Mouse (Mus musculus) midbrain, embryonic 15.5 days (tissue): ENCODE measurements around the gene Agap2. TPM values are rescaled to one million over a fixed set of nuclear protein-coding genes. Genes with fewer than 3 reads are reported as not detected.

Experiments
- ATAC-seq: fragments of 200-750 bp; cut with Nextera tagmentation; replicated peaks from 2 replicates; pipeline ENCODE4 v1.8.0; 2017; ENCODE audit warnings: moderate TSS enrichment
- H3K27ac ChIP-seq: fragments of 300-500 bp; sonication (generic); 2 replicates; pipeline ENCODE4 v1.5.1; 2015; ENCODE audit warnings: mild to moderate bottlenecking, inconsistent platforms
- H3K27me3 ChIP-seq: fragments of 300-500 bp; sonication (generic); replicated peaks from 2 replicates; pipeline ENCODE4 v1.6.1; 2015; ENCODE audit warnings: inconsistent platforms
- H3K36me3 ChIP-seq: fragments of 300-500 bp; sonication (generic); replicated peaks from 2 replicates; pipeline ENCODE4 v1.6.1; 2015; ENCODE audit warnings: inconsistent platforms
- H3K4me1 ChIP-seq: fragments of 300-500 bp; sonication (generic); 2 replicates; pipeline ENCODE4 v1.6.1; 2015; ENCODE audit warnings: inconsistent platforms
- H3K4me2 ChIP-seq: fragments of 300-500 bp; sonication (generic); 2 replicates; pipeline ENCODE4 v1.6.1; 2015; ENCODE audit warnings: inconsistent platforms, mild to moderate bottlenecking, moderate library complexity
- H3K4me3 ChIP-seq: fragments of 300-500 bp; sonication (generic); 2 replicates; pipeline ENCODE4 v1.5.1; 2015; ENCODE audit warnings: mild to moderate bottlenecking, inconsistent platforms
- H3K9ac ChIP-seq: fragments of 300-500 bp; sonication (generic); 2 replicates; pipeline ENCODE4 v1.6.1; 2015; ENCODE audit warnings: mild to moderate bottlenecking, inconsistent platforms
- H3K9me3 ChIP-seq: fragments of 300-500 bp; sonication (generic); 2 replicates; pipeline ENCODE4 v1.6.1; 2016; ENCODE audit warnings: inconsistent platforms
- WGBS: fragments of 180-500 bp; shearing (Covaris S2); methylation state at CpG from one replicate; pipeline ENCODE4 v1.1.7; 2015; ENCODE audit warnings: mixed read lengths; 5-methylcytosine and 5-hydroxymethylcytosine counted together
- polyA plus RNA-seq: library from polyadenylated mRNA; unstranded; fragments of >200 nt; fragmentation: Nextera tagmentation; extraction: Ambion mirVana; gene quantifications from 2 replicates; pipeline ENCODE4 v1.2.1, GENCODE M21; 2015

Agap2 gene
- polyA plus RNA-seq, 1 experiment from 2014 or later, result 6.6 TPM

GRCm38 (mm10) chr10:127099868-127100267 lies 24.8 kb downstream of the Agap2 start:
- Histone ChIP-seq H3K4me2 (no peak overlapping the region), H3K9ac (no peak overlapping the region), H3K4me1 (peaks cover 2% of the 10 kb centered on the region), H3K27me3 (no peaks in the 10 kb centered on the region), H3K27ac (no peak overlapping the region), H3K9me3 (no peaks in the 10 kb centered on the region), H3K36me3 (peaks cover 8% of the 10 kb centered on the region), H3K4me3 (no peak overlapping the region)
- ATAC-seq, result no peak
- 93% methylated on average over 15 of the region's 15 CpGs for WGBS

GRCm38 (mm10) chr10:127100414-127100813 lies 25.3 kb downstream of the Agap2 start:
- no peak overlapping the region for H3K4me3 ChIP-seq
- 90% methylated on average over 8 of the region's 8 CpGs for WGBS
- ATAC-seq, result no peak
- no peaks in the 10 kb centered on the region for H3K4me1 ChIP-seq
- no peaks in the 10 kb centered on the region for H3K27me3 ChIP-seq
- H3K36me3 ChIP-seq, result peaks cover 8% of the 10 kb centered on the region
- H3K9ac ChIP-seq, result no peak overlapping the region
- no peak overlapping the region for H3K4me2 ChIP-seq
- no peak overlapping the region for H3K27ac ChIP-seq
- H3K9me3 ChIP-seq, result no peaks in the 10 kb centered on the region

- peaks cover 8% of the 10 kb centered on the region for H3K36me3 ChIP-seq
- ATAC-seq, result no peak
- H3K4me3 ChIP-seq, result no peak overlapping the region
- no peak overlapping the region for H3K4me2 ChIP-seq
- 84% methylated on average over 6 of the region's 6 CpGs for WGBS
- no peaks in the 10 kb centered on the region for H3K9me3 ChIP-seq
- H3K27me3 ChIP-seq, result no peaks in the 10 kb centered on the region
- no peak overlapping the region for H3K27ac ChIP-seq
- H3K4me1 ChIP-seq, result no peaks in the 10 kb centered on the region
- H3K9ac ChIP-seq, result no peak overlapping the region
Measured at GRCm38 (mm10) chr10:127101151-127101550, 26.1 kb downstream of the Agap2 start.

GRCm38 (mm10) chr10:127103631-127104030 lies 28.5 kb downstream of the Agap2 start:
- peaks cover 18% of the 10 kb centered on the region for H3K36me3 ChIP-seq
- no peak overlapping the region for H3K27ac ChIP-seq
- no peak overlapping the region for H3K4me3 ChIP-seq
- H3K9me3 ChIP-seq, result no peaks in the 10 kb centered on the region
- no peak overlapping the region for H3K9ac ChIP-seq
- no peak for ATAC-seq
- H3K27me3 ChIP-seq, result no peaks in the 10 kb centered on the region
- H3K4me1 ChIP-seq, result no peaks in the 10 kb centered on the region
- no peak overlapping the region for H3K4me2 ChIP-seq
- WGBS, result 85% methylated on average over 7 of the region's 7 CpGs

GRCm38 (mm10) chr10:127107563-127108261 lies 32.6 kb downstream of the Agap2 start:
- no peak for ATAC-seq
- H3K4me2 ChIP-seq, result no peak overlapping the region

GRCm38 (mm10) chr10:127108262-127108583 lies 33.1 kb downstream of the Agap2 start:
- no peak overlapping the region for H3K9ac ChIP-seq
- H3K27me3 ChIP-seq, result no peaks in the 10 kb centered on the region
- ATAC-seq, result no peak
- no peak overlapping the region for H3K27ac ChIP-seq
- no peak overlapping the region for H3K4me2 ChIP-seq
- no peak overlapping the region for H3K4me3 ChIP-seq
- no peaks in the 10 kb centered on the region for H3K4me1 ChIP-seq
- WGBS, result 90% methylated on average over 3 of the region's 3 CpGs
- no peaks in the 10 kb centered on the region for H3K9me3 ChIP-seq
- peaks cover 17% of the 10 kb centered on the region for H3K36me3 ChIP-seq

More at GRCm38 (mm10) chr10:127107563-127108261, 32.6 kb downstream of the Agap2 start:
- H3K4me1 ChIP-seq, result no peaks in the 10 kb centered on the region
- WGBS, result 90% methylated on average over 16 of the region's 16 CpGs
- no peak overlapping the region for H3K9ac ChIP-seq
- H3K27me3 ChIP-seq, result no peaks in the 10 kb centered on the region
- H3K36me3 ChIP-seq, result peaks cover 17% of the 10 kb centered on the region
- no peak overlapping the region for H3K27ac ChIP-seq
- no peak overlapping the region for H3K4me3 ChIP-seq
- H3K9me3 ChIP-seq, result no peaks in the 10 kb centered on the region

GRCm38 (mm10) chr10:127111001-127111887 lies 36.2 kb downstream of the Agap2 start:
- no peak for ATAC-seq
- WGBS, result 90% methylated on average over 15 of the region's 15 CpGs
- H3K4me3 ChIP-seq, result no peak overlapping the region
- no peak overlapping the region for H3K27ac ChIP-seq
- no peak overlapping the region for H3K9ac ChIP-seq
- no peaks in the 10 kb centered on the region for H3K27me3 ChIP-seq
- H3K4me1 ChIP-seq, result no peaks in the 10 kb centered on the region
- peaks cover 22% of the 10 kb centered on the region for H3K36me3 ChIP-seq
- H3K9me3 ChIP-seq, result no peaks in the 10 kb centered on the region
- no peak overlapping the region for H3K4me2 ChIP-seq

- WGBS, result 90% methylated on average over 11 of the region's 11 CpGs
- no peak for ATAC-seq
- Histone ChIP-seq H3K27me3 (no peaks in the 10 kb centered on the region), H3K9me3 (no peaks in the 10 kb centered on the region), H3K4me3 (no peak overlapping the region), H3K4me1 (peaks cover 1% of the 10 kb centered on the region; the same call in 1 of the 2 replicates), H3K9ac (no peak overlapping the region), H3K36me3 (peaks cover 18% of the 10 kb centered on the region), H3K4me2 (no peak overlapping the region), H3K27ac (no peak overlapping the region)
Measured at GRCm38 (mm10) chr10:127114408-127114807, 39.3 kb downstream of the Agap2 start.

- no peak overlapping the region for H3K27ac ChIP-seq
- no peak overlapping the region for H3K4me2 ChIP-seq
- no peak overlapping the region for H3K4me3 ChIP-seq
- H3K9me3 ChIP-seq, result no peaks in the 10 kb centered on the region
- no peaks in the 10 kb centered on the region for H3K27me3 ChIP-seq
- H3K36me3 ChIP-seq, result peaks cover 18% of the 10 kb centered on the region
- peaks cover 8% of the 10 kb centered on the region for H3K4me1 ChIP-seq
- WGBS, result 81% methylated on average over 2 of the region's 2 CpGs
- no peak overlapping the region for H3K9ac ChIP-seq
- ATAC-seq, result no peak
Measured at GRCm38 (mm10) chr10:127115068-127115467, 40.0 kb downstream of the Agap2 start.

GRCm38 (mm10) chr10:127118470-127118869 lies 43.4 kb downstream of the Agap2 start:
- H3K27me3 ChIP-seq, result no peaks in the 10 kb centered on the region
- no peaks in the 10 kb centered on the region for H3K9me3 ChIP-seq
- H3K9ac ChIP-seq, result no peak overlapping the region
- no peak overlapping the region for H3K4me2 ChIP-seq
- H3K27ac ChIP-seq, result no peak overlapping the region
- peaks cover 11% of the 10 kb centered on the region; the same call in 1 of the 2 replicates for H3K36me3 ChIP-seq
- WGBS, result 86% methylated on average over 11 of the region's 11 CpGs
- no peak for ATAC-seq
- H3K4me1 ChIP-seq, result peaks cover 32% of the 10 kb centered on the region
- no peak overlapping the region for H3K4me3 ChIP-seq

- Histone ChIP-seq H3K27me3 (no peaks in the 10 kb centered on the region), H3K4me3 (no peak overlapping the region), H3K4me2 (no peak overlapping the region), H3K36me3 (peaks cover 11% of the 10 kb centered on the region; the same call in 1 of the 2 replicates), H3K9me3 (no peaks in the 10 kb centered on the region), H3K9ac (no peak overlapping the region), H3K27ac (no peak overlapping the region), H3K4me1 (peaks cover 34% of the 10 kb centered on the region)
- ATAC-seq, result no peak
- 92% methylated on average over 10 of the region's 10 CpGs for WGBS
Measured at GRCm38 (mm10) chr10:127119229-127119628, 44.1 kb downstream of the Agap2 start.

GRCm38 (mm10) chr10:127120301-127121065 lies 45.4 kb downstream of the Agap2 start:
- Histone ChIP-seq H3K27me3 (no peaks in the 10 kb centered on the region), H3K9ac (peak overlapping the region; percentile 86), H3K36me3 (0 out of 2 replicates have a peak, but pooled peaks cover 11% of the 10 kb centered on the region), H3K27ac (peak overlapping the region; percentile 77), H3K4me3 (peak overlapping the region; percentile 88), H3K9me3 (no peaks in the 10 kb centered on the region), H3K4me1 (peaks cover 34% of the 10 kb centered on the region), H3K4me2 (peak overlapping the region; percentile 97)
- ATAC-seq, result peak; percentile 56
- WGBS, result 2% methylated on average over 34 of the region's 34 CpGs
